Mouse (Mus musculus) limb, embryonic 11.5 days (tissue): ENCODE results near the gene Pea15a. TPM values are rescaled to one million over a fixed set of nuclear protein-coding genes. Genes with fewer than 3 reads are reported as not detected.

Source experiments
- ATAC-seq: fragments of 200-750 bp; cut with Nextera tagmentation; 2 replicates; pipeline ENCODE4 v1.8.0; 2017; ENCODE audit warnings: low read depth; ENCODE audit not compliant: insufficient number of reproducible peaks, low FRiP score, low TSS enrichment
- DNase-seq: peaks from one replicate; pipeline ENCODE4 v3.0.0-alpha.2; 2015; ENCODE audit warnings: low spot score
- H3K27ac ChIP-seq: fragments of 300-500 bp; sonication (generic); replicated peaks from 2 replicates; pipeline ENCODE4 v1.5.1; 2014; ENCODE audit warnings: low read depth, mild to moderate bottlenecking, low read length
- H3K27me3 ChIP-seq: fragments of 300-500 bp; sonication (generic); 2 replicates; pipeline ENCODE4 v1.6.1; 2014; ENCODE audit warnings: mild to moderate bottlenecking, low read length, mixed read lengths; ENCODE audit not compliant: control insufficient read depth, insufficient read depth
- H3K36me3 ChIP-seq: fragments of 300-500 bp; sonication (generic); 2 replicates; pipeline ENCODE4 v1.6.1; 2014; ENCODE audit warnings: mild to moderate bottlenecking, low read length, moderate library complexity, mixed read lengths; ENCODE audit not compliant: control insufficient read depth, insufficient read depth
- H3K4me1 ChIP-seq: fragments of 300-500 bp; sonication (generic); 2 replicates; pipeline ENCODE4 v1.6.1; 2014; ENCODE audit warnings: low read length, mixed read lengths; ENCODE audit not compliant: control insufficient read depth, insufficient read depth
- H3K4me2 ChIP-seq: fragments of 300-500 bp; sonication (generic); 2 replicates; pipeline ENCODE4 v1.6.1; 2014; ENCODE audit warnings: low read depth, mild to moderate bottlenecking, moderate library complexity; ENCODE audit not compliant: severe bottlenecking
- H3K4me3 ChIP-seq: fragments of 300-500 bp; sonication (generic); 2 replicates; pipeline ENCODE4 v1.5.1; 2014; ENCODE audit warnings: low read depth, low read length
- H3K9ac ChIP-seq: fragments of 300-500 bp; sonication (generic); 2 replicates; pipeline ENCODE4 v1.6.1; 2014; ENCODE audit warnings: mild to moderate bottlenecking, low read length
- H3K9me3 ChIP-seq: fragments of 300-500 bp; sonication (generic); 2 replicates; pipeline ENCODE4 v1.6.1; 2016; ENCODE audit warnings: low read length; ENCODE audit not compliant: control insufficient read depth
- WGBS: fragments of 180-500 bp; shearing (Covaris S2); extraction: QIAGEN DNeasy Blood & Tissue Kit; methylation state at CpG from one replicate; pipeline ENCODE4 v1.1.7; 2014; 5-methylcytosine and 5-hydroxymethylcytosine counted together
- polyA plus RNA-seq: library from polyadenylated mRNA; unstranded; fragments of >200 nt; fragmentation: Nextera tagmentation; extraction: Ambion mirVana; gene quantifications from 2 replicates; pipeline ENCODE4 v1.2.1, GENCODE M21; 2014

Gene Pea15a
- polyA plus RNA-seq, 1 experiment from 2014 or later: 82.3 TPM

DNA sequence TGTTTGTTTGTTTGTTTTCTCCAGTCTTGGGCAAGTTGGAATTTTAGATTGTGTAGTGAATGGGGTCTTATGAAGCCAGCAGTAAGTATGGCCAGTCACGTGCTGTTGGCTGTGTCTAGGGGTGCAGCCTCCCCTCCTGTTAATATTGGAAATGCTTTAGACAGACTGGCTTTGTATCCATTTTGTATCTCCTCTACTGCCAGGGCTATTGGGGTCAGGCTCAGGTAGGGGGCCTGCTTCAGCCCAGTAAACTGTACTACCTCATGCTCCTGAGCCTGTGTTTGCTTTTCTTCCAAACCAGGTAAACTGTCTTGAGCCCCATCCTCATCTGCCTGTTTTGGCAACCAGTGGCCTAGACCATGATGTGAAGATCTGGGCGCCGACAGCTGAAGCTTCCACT lies 14.4 kb downstream of the Pea15a start:
- H3K27ac ChIP-seq: no peak overlapping the region
- no peaks in the 10 kb centered on the region for H3K9me3 ChIP-seq
- no peaks in the 10 kb centered on the region for H3K4me1 ChIP-seq

DNA sequence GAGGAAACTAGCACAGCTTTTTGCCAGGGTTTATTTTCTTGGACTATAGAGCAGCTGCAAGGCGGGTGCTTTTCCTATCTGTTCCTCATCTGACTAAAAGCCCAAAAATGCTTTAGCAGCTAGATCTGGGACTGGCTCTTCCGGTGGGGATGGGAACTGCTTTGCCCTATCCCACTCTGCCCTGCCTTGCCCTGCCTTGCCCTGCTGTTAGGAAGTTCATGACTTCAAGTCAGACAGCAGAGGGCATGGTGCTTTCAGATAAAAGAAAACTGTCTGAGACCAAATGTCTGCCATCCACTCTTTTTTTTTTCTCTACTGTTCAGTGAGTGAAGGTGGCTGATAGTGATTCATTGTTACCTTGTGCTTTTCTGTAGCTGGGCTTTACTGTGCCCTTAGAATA lies 15.0 kb downstream of the Pea15a start:
- H3K36me3 ChIP-seq: peaks cover 37% of the 10 kb centered on the region
- H3K4me1 ChIP-seq: no peaks in the 10 kb centered on the region
- ATAC-seq: no peak
- H3K27ac ChIP-seq: no peak overlapping the region
- H3K9me3 ChIP-seq: no peaks in the 10 kb centered on the region
- 94% methylated on average over 2 of the region's 2 CpGs for WGBS
- H3K4me3 ChIP-seq: no peak overlapping the region
- no peak overlapping the region for H3K9ac ChIP-seq
- no peak for DNase-seq
- no peak overlapping the region for H3K4me2 ChIP-seq
- H3K27me3 ChIP-seq: no peaks in the 10 kb centered on the region

More for the DNA sequence above, 14.4 kb downstream of the Pea15a start:
- Histone ChIP-seq H3K4me3 (no peak overlapping the region), H3K27me3 (no peaks in the 10 kb centered on the region), H3K4me2 (no peak overlapping the region), H3K9ac (no peak overlapping the region), H3K36me3 (peaks cover 34% of the 10 kb centered on the region)
- DNase-seq: no peak
- no peak for ATAC-seq
- WGBS: 91% methylated on average over 3 of the region's 3 CpGs

DNA sequence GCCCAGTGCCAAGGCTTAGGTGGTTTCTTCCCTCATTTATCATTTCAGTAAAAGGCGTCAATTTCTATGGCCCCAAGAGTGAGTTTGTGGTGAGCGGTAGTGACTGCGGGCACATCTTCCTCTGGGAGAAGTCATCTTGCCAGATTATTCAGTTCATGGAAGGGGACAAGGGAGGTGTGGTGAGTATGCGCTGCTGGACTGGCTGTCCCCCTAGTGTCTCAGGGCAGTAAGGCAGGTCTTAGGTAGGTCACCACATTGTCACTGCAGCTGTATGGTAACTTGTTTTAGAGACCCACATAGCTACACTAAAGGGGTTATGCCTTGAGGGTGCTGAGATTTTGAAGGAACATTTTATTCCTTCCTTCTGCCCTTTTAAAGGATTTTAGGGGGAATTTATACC lies 17.7 kb downstream of the Pea15a start:
- ATAC-seq: no peak
- WGBS: 81% methylated on average over 4 of the region's 4 CpGs
- no peak overlapping the region for H3K27ac ChIP-seq

DNA sequence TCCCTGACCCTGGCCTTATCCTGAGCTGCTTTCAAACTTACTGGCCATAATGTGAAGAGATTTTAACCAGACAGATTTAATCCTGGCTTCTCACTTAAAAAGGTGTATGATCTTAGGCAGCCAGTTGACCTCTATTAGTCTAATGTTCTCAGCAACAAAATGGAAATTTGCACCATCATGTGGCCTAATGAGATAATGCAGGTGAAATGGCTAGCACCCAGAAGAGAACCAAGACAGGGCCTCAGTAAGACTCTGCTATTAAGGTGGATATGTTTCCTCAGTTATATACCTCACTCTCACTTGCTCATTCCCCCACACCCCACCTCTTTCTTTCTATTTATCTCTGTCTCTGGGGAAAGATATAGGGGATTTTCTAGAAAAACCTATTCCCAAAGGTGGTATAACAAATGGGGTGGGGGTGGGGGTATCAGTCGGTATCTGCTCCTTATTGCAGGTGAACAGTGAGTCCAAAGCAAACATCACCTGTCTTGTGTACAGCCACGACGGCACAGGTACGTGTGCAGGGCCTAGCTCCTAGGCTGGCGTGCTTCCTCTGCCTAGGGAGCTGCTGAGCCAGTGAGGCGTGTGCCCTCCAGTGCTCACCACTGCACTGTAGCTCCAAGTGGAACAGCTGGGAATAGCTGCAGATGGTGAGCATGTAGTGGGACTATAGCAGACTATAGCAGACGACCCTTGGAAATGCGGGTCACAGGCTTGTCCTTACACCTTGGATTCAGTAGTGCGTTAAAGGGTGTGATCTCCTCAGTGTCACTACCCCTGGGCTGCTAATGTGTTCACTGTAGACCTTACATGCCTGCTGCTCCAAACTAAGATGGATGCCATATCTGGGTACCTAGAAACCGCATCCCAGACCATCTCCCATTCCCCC lies 20.0 kb downstream of the Pea15a start:
- Histone ChIP-seq H3K4me1 (no peaks in the 10 kb centered on the region), H3K27ac (no peak overlapping the region), H3K9ac (no peak overlapping the region), H3K36me3 (peaks cover 24% of the 10 kb centered on the region), H3K4me2 (no peak overlapping the region), H3K27me3 (no peaks in the 10 kb centered on the region), H3K9me3 (no peaks in the 10 kb centered on the region), H3K4me3 (no peak overlapping the region)
- DNase-seq: no peak
- ATAC-seq: 0 out of 2 replicates have a peak, but pooled peaks have one; percentile 31
- WGBS: 90% methylated on average over 10 of the region's 10 CpGs

More for the DNA sequence above, 17.7 kb downstream of the Pea15a start:
- Histone ChIP-seq H3K4me1 (no peaks in the 10 kb centered on the region), H3K27me3 (no peaks in the 10 kb centered on the region), H3K9me3 (no peaks in the 10 kb centered on the region), H3K4me3 (no peak overlapping the region), H3K9ac (no peak overlapping the region), H3K4me2 (no peak overlapping the region), H3K36me3 (peaks cover 30% of the 10 kb centered on the region)
- DNase-seq: no peak

DNA sequence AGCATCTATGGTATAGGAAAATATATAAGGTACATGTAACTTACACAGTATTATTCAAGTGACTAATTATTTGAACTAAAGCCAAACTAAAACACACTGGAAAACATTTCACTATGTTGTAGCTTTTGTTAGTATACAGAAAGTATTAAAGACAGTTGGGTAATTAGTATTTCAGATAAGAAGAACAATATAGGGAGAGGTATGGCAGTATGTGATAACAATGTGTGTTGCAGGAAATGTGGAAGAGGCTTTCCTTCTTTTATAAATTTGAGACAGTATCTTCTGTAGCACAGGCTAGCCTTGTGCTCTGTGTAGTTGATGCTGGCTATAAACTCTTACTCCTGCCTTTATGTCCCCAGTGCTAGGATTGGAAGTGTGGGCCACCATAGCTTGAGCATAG lies 22.7 kb downstream of the Pea15a start:
- Histone ChIP-seq H3K27me3 (no peaks in the 10 kb centered on the region), H3K4me3 (no peak overlapping the region), H3K27ac (no peak overlapping the region), H3K4me1 (no peaks in the 10 kb centered on the region), H3K36me3 (peaks cover 23% of the 10 kb centered on the region), H3K9ac (no peak overlapping the region), H3K4me2 (no peak overlapping the region), H3K9me3 (no peaks in the 10 kb centered on the region)
- no peak for DNase-seq
- ATAC-seq: no peak

DNA sequence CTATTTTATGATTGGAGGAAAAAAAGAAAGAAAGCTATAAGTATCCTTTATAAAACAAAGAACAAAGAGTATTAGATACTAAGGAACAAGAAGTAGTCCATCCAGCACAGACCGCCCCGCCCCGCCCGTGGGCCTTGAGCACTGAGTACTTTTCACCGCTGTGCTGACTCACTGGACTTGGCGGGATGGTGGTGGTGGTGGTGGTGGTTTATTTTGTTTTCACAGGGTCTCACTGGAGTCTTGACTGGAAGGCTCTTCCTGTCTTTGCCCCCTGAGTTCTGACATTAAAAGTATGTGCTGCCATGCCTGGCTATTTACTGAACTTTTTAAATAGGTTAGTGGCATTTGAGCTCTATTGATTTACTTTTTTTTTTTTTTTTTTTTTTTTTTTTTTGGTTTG lies 23.5 kb downstream of the Pea15a start:
- no peaks in the 10 kb centered on the region for H3K9me3 ChIP-seq
- H3K27me3 ChIP-seq: no peaks in the 10 kb centered on the region
- H3K36me3 ChIP-seq: peaks cover 20% of the 10 kb centered on the region
- H3K4me1 ChIP-seq: no peaks in the 10 kb centered on the region
- H3K9ac ChIP-seq: no peak overlapping the region
- 95% methylated on average over 6 of the region's 6 CpGs for WGBS
- ATAC-seq (0 out of 2 replicates have a peak, but pooled peaks have one; percentile 35), DNase-seq (no peak)
- H3K4me3 ChIP-seq: no peak overlapping the region
- no peak overlapping the region for H3K4me2 ChIP-seq
- no peak overlapping the region for H3K27ac ChIP-seq

DNA sequence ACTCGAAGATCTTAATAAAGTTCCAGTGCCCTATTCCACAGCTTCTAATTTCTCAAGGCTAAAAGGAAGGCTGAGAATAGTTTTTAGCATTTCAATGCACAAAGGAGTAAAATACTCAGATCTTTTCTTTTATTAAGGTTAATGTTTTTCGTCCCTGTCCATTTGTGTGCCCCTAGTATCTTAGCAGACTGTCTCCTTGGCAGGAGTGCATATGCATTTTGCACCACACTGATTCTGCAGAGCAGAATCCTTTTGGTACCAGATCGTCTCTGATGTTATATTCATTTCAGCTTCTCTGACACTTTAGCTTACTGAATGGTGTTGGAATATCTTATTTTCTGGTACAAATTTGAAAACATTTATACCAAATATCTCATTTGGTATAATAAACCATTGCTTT lies 24.8 kb downstream of the Pea15a start:
- Histone ChIP-seq H3K27ac (no peak overlapping the region), H3K4me2 (no peak overlapping the region), H3K36me3 (peaks cover 10% of the 10 kb centered on the region), H3K4me3 (no peak overlapping the region), H3K27me3 (no peaks in the 10 kb centered on the region), H3K9me3 (no peaks in the 10 kb centered on the region), H3K9ac (no peak overlapping the region), H3K4me1 (no peaks in the 10 kb centered on the region)
- ATAC-seq (no peak), DNase-seq (no peak)
- WGBS: 92% methylated on average over 3 of the region's 3 CpGs

DNA sequence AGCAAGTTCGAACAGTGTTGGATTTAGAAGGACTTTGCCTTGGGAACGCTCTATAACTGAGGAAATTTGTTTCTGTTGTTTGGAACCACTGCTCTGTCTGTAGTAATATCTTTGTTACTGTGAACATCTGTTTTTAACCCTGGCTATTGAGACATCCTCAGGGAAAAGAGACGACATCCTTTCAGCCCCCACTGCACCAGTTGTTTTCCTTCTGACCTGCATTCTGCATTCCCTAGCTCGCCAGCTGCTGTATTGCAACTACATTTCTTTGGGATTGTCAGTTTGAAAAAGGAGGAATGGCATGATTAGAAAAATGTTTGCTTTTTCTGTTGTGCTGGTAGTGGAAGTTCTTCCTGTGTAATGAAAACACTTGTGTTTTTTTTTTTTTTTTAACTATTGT lies 25.7 kb downstream of the Pea15a start:
- no peak for ATAC-seq
- no peak overlapping the region for H3K4me2 ChIP-seq
- DNase-seq: no peak
- no peak overlapping the region for H3K9ac ChIP-seq
- peaks cover 5% of the 10 kb centered on the region for H3K36me3 ChIP-seq
- 74% methylated on average over 4 of the region's 4 CpGs for WGBS
- H3K27ac ChIP-seq: no peak overlapping the region
- H3K27me3 ChIP-seq: no peaks in the 10 kb centered on the region
- no peaks in the 10 kb centered on the region for H3K4me1 ChIP-seq
- no peak overlapping the region for H3K4me3 ChIP-seq
- no peaks in the 10 kb centered on the region for H3K9me3 ChIP-seq
